Mouse (Mus musculus) ovary, postnatal 36 days (tissue): ENCODE measurements around the gene Hoxb4.

Experiments
- DNase-seq: peaks from one replicate; pipeline ENCODE4 v3.0.0; 2022; ENCODE audit warnings: low spot score, mixed read lengths

The Hoxb4 gene

DNA sequence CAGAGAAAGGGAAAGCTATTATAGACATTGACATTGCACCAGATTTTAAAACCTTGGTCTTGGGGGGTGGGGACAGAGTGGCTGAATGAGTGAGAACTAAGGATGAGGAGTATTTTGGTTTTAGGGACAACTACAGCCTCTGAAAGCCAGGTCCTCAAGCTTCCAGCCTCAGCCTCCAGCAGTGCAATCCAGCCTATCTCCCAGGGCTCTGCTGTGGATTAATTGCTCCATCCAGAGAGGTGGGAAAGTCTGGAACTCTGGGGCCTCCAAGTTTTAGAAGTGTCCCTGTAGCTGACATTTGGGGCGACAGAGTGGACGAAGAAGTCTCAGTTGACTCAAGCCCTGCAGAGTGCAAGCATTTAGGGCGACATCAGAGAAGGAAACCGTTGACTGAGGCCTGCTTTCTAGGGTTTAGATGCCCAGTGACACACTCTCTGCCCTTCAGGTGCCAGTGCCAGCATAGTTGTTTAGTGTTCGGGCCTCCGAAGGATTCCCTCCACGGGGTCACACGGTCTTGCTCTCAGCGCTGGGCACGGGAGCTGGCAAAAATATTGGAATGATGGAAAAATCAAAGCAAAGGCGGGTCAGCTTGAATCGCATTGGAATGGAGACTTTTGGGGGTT lies 4.2 kb upstream of the Hoxb4 start:
- no peak for DNase-seq

DNA sequence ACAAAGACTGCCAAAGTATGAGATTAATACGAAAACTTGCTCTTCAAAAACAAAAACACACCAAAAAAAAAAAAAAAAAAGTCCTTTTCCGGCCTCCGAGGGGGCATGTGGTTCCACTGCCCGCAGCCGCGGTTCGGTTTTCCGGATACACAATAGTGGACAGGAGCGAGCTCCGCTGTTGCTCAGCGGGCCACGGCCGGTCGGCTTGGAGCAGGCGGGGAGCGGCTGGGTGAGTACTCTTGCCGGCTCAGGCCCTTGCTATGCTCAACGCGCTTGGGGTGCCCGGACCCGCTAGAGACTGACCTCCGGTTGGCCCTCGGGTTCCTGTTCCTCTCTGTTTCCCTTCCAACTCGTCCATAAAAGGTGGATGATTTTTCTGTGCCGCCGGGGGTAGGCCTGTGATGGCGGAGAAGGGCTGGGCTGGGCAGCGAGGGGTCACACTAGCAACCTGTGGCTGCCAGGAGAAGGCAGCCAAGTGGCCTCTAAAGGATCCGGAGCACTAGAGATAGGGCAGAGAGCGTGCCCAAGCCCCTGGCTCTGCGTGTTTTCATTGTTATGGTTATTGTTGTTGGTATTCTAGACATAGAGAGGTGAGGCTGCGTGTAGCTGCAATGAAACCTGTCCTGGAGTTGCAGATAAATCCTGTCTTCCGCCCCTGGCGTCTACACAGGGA lies 3.3 kb upstream of the Hoxb4 start:
- no peak for DNase-seq

DNA sequence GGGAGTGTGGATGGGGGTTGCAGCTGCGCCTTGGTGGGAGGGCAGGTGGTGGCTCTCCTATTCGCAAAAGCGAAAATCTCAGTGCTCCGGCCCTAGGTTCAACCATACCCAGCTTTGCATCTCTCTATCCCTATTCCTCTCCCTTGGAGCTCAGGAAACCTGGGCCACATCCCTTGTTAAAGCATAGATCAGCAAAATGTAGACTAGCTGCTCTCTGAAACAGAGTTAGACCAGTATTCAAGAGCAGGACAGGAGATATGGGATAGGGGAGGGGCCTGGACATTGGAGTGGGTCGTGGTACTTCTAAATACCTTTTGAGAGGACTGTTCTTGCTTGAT lies 2.8 kb upstream of the Hoxb4 start:
- no peak for DNase-seq

DNA sequence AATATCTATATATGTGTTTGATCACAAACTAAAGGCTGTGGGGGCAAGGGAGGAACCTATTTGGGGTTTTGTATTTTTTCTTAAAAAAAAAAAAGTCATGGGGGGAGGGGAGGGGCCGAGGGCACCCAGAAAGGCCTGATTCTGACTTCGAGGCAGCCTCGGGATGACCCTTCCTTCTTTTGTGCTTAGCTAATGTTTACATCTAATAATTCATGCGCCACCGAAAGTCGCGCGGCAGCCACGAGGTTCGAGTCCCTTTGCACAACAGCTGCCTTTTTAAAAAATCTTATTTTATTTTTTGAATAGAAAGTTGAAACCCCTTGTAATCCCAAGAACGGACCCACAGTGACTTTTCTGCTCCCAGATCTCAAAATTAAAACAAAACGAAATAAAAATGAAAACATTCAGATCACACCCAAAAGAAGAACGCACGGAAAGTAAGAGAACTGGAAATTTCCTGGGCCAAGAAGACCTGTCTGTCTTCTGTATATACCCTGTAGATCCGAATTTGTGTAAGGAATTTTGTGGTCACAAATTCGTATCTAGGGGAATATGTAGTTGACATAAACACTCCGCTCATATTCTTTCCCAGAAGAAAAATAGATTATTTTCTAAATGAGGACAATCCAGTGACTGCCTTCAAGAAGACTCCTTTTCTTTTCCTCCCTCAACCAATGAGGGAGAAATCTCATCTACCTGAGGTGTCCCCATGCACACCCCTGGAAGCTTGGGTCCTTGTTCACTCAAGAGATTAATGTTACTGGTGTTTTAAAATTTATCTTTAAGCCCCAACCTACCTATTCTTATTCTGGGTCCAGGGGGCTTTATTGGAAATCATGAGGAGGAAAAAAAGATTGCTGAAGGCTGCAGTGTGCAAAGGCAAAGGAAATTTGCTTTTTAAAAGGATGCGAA lies 1.1 kb upstream of the Hoxb4 start:
- no peak for DNase-seq

DNA sequence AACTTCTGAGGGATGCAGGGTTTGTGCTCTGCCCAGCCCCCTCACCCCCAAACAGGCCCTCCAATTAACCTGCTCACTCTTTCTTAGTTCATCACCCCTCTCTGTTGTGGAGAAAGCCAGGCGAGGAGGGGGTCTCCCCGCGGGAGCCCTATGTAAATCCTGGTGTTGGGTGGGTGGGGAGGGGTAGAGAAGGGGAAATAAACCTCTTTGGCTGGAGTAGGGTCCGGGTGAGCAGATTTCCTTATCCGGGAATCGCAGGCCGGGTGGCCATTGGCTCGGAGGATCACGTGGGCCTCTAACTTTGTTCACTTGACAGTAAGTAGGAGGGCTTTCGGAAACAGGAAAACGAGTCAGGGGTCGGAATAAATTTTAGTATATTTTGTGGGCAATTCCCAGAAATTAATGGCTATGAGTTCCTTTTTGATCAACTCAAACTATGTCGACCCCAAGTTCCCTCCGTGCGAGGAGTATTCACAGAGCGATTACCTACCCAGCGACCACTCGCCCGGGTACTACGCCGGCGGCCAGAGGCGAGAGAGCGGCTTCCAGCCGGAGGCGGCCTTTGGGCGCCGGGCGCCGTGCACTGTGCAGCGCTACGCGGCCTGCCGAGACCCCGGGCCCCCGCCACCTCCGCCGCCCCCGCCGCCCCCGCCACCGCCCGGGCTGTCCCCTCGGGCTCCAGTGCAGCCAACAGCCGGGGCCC lies 452 bp downstream of the Hoxb4 start:
- DNase-seq, result peak; percentile 55

DNA sequence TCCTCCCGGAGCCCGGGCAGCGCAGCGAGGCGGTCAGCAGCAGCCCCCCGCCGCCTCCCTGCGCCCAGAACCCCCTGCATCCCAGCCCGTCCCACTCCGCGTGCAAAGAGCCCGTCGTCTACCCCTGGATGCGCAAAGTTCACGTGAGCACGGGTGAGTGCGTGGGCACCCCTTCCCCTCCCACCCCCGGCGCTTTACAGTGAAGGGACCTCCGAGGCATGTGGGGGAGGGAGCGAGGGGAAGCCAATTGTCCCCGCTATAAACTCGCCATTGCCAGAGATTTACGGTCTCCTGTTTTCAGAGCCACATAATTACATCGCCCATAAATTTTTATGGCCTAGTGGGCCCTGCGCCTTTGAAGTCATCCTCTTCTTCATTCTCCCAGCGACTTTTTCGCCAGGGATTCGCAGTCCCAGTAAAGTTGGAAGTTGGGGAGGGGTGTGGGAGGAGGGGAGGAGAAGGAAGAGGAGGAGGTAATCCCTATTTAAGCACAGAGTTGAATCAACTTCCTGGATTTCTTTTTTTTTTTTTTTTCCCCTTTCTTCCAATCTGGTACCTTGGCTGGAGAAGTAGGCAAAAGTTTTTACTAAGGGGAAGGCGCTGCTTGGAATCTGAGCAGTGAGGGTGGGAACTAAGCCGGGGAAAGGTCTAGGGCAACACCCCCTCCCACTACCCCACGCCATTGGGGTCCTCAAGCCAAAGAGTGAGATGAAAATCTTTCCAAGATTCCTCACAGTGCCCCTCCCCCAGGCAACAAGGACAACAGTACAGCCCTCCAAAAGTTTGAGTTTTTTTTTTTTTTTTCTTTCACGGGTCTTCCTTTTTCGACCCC lies 1.2 kb downstream of the Hoxb4 start:
- no peak for DNase-seq

DNA sequence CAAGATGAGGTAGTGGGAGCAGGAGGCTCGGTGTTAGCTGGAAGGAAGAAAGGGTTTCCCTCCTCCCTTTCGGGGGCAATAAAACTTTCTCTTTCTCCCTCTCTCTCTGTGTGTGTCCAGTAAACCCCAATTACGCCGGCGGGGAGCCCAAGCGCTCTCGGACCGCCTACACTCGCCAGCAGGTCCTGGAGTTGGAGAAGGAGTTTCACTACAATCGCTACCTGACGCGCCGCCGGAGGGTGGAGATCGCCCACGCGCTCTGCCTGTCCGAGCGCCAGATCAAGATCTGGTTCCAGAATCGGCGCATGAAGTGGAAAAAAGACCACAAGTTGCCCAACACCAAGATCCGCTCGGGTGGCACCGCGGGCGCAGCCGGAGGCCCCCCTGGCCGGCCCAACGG lies 1.8 kb downstream of the Hoxb4 start:
- no peak for DNase-seq

DNA sequence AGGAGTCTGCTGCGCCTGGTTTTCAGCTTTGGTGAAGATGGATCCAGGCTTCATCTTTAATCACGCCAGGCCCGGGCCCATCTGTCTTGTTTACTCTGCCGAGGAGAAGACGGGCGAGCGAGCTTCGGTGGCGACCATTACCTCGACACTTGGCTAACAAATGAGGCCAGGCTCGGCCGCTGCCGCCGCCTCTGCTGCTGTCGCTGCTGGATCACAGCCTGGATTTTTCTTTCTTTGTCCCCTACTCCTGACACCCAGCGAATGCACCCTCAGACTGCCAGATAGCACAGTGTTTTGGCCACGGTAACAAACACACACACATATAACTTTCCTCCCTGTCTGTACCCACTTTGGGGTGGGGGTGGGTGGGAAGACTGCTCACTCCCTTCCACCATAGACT lies 2.6 kb downstream of the Hoxb4 start:
- no peak for DNase-seq

DNA sequence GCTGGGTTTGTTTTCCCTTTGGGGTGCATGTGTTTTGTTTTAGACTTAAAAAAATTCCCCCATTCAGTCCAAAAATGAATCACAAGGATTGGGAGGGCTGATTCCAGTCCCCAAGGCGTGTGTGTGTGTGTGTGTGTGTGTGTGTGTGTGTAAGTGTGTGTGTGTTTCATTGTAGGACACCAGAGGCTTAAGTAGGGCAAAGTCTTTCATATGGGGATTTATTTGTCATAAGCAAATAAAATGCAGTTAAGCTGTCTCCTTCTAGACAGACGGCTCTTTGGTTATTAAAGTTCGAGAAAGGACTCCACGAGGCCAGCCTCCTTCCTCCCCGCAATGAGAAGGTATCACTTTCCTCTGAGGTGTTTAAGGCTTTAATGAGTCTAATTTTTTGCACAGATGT lies 3.8 kb downstream of the Hoxb4 start:
- no peak for DNase-seq

DNA sequence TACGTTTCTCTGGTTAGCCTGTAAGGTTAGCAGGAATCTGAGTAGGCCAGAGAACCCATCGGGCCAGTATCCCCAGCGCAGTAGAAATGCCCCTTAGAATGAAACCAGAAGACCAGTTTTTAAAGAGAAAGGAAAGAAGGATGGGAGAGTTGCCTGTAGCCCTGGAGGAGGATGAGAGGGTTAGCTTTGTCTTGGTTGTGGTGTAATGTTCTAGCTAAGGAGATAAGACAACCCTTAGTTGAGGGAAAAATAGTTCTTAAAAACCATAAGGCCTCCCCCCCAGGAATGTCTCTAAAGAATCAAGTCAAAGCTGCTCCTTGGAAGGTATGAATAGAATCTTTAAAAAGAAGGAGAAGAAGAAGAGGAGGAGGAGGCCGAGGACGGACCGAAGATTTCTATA lies 4.7 kb downstream of the Hoxb4 start:
- DNase-seq, result no peak

DNA sequence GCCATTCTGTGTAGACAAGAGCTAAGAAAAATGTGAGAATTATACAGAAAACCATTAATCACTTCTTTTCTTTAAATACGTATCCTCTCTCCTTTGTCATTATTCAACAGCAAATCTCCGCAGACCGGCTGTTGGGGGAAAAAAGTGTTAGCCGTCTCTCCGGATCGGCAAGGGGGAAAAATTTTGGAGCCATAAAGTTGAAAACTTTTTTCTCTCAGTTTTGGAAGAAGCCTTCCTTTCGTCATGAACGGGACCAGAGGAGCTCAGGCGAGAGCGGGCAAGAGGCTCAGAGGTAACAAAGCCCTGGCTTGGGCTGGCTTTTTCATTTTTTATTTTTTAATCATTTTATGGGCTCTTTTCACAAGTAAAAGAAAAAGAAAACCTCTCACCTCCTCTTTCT lies 5.1 kb downstream of the Hoxb4 start, which contains the start of gene Hoxb3:
Hoxb3 (plus strand) TSS at position 173 of the 400 bp plus-strand sequence.
- no peak for DNase-seq

DNA sequence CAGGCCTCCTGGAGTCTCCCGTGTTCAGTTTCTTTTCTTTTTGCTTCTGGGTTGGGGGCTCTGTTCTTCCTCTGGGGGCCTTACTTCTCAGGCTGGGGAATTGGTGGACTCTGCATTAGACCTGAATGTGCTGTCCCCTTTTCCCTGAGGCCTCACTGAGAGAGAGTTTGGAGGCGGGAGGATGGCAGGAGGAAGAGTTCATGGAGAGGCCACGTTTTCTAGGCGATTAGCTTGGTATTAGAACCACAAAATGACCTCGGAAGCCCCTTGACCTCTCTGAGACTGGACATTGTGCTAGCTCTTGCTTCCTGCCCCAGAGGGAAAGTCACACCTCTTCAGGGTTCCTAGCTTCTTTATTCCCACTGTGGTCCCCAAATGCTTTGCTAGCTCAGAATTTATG lies 6.1 kb downstream of the Hoxb4 start:
- no peak for DNase-seq

DNA sequence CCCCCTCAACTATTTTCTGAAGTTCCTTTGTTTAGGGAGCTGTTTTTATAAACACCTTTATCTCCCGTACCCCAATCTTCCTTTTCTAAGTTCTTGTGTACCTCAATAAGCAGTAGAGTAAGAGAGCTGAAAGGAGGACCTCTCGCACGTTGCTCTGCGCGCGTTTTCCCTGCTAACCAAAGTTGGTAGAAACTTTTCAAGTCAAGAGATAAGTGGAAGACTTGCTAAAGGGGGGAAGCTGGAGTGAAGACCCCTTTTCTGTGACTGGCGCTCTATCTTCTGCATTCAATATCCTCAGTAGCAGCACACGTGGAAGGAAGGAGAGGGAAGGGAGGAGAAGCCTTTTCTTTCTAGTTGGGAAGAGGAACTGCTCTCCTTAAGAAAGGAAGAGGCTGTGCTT lies 6.9 kb downstream of the Hoxb4 start:
- no peak for DNase-seq

DNA sequence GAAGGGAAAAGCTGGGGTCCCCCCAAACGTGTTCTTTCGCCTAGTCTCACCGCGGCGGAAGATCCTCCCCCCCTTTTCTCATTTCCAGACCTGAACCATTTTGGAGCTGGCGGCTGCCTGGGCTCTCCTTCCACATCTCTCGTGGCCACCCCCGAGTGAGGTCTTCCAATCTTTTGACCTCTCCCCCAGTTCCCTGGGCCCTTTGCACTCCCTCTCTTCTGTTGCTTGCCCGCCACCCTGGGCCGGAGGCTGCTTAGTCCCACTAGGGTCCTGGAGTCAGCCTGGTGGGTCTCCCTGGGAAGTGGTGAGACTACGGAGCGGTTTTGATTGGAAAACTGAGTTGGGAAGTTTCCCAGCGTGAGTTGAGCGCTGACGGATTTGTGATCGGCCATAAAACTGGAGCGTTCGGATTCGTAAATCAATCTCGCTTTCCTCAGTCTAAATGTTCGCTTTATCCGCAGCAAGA lies 7.7 kb downstream of the Hoxb4 start:
- DNase-seq, result no peak

DNA sequence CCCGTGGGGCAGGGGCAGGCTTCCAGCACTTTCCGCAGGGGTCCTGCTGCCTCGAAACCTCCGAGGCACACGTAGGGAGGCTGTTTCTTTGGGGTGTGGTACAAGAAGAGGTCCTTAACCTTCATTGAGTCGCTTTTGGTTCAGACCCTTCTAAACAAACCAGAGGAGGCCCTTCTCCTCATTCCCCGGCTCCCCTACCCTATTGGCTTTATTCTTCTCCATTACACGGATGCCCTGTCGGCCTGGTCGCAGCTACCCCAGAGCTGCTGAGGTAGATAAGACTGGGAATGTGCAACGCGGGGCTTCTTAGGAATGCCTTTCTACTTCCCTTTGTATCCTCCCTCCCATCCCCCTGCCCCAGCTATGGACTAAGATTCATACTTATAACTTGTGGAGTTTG lies 8.6 kb downstream of the Hoxb4 start:
- no peak for DNase-seq

DNA sequence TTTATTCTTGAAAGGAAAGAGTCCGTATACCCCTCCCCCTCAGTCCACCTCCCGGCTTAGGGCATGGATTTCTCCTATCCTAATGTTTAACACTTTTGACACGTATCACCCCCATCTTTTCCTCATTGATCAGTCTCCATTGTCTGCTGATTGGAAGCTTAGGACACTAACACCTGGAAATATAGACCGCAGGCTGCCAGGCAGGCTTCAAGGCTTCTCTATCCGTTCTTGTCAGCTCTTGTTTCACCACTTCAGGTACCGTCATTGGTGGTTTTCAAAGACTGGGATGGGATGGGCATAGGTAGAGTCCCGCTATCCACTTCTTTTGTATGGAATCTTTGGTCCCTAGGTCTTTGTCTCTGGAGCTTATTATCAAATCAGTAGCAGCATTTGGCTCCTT lies 9.1 kb downstream of the Hoxb4 start:
- DNase-seq, result no peak

DNA sequence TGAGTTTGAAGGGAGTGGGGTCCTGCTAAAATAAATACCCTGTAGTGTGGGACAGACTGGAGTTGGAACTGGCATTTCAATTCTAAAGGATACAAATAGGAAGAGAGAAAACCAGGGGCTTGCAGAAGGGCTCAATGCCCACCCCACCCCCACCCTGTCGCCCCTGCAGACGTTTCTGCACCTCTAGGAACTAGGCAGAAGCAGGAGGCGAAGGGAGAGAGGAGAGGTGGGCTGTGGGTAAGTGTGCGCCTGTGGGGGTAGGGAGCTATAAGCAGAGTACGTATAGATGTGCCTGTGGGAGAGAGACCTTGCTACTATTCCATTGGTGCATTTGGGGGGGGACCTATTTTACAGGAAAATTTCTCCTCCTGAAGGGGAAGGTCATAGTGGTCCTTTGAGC lies 9.7 kb downstream of the Hoxb4 start:
- DNase-seq, result no peak

DNA sequence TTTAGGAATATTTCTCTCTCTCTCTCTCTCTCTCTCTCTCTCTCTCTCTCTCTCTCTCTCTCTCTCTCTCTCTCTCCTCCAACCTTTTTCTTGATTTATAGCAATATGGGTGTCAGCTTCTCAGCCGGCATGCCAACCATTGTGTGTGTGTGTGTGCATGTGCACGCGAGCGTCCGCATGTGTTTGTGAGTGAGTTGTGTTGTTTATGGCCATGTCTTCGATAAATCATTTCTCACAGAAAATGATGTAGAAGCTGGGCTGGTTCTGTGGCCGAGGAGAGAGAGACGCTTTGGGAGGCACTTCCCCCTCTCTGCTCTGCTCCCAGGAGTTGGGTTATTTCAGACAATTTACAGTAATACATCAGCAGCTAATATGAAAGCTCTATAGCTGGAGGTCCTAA lies 10.5 kb downstream of the Hoxb4 start:
- DNase-seq, result no peak

DNA sequence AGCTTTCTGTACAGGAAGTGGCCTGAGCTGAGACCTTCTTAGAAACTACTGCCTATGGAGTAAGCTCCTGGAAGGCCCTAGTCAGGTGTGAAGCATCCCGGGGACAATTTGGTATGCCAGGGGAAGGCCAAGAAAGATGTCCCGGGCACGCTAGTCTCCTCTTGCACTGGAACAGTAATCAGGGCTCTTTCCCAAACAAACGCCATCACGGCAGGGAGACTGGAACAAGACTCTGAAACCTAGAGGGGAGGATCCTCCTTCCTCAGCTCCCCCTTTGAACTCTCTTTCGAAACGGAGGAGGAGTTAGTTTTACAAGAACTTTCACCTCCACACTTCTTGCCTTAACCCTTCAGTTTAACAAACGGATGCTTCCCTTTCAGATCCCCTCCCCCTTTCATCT lies 14.0 kb downstream of the Hoxb4 start:
- no peak for DNase-seq

DNA sequence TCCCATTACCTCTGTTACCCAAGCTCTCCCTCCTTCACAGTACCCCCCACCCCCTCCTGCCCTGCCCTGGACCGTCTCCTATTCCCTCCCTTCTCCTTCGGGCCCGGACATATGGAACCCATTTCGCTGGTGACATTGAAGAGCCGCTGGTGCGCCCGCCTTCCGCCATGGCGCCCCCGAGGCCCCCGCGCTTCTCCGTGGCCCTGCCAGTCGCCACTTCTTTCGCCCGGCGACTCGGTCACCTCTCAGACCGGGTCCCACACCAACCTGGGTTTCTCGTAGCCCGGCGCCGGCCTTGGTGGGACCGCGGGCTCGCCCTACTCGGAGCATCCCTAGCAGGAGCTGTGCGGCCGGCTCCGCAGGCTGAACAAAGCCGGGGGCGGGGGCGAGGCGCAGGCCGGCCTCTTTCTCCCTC lies 14.6 kb downstream of the Hoxb4 start:
- DNase-seq, result no peak

DNA sequence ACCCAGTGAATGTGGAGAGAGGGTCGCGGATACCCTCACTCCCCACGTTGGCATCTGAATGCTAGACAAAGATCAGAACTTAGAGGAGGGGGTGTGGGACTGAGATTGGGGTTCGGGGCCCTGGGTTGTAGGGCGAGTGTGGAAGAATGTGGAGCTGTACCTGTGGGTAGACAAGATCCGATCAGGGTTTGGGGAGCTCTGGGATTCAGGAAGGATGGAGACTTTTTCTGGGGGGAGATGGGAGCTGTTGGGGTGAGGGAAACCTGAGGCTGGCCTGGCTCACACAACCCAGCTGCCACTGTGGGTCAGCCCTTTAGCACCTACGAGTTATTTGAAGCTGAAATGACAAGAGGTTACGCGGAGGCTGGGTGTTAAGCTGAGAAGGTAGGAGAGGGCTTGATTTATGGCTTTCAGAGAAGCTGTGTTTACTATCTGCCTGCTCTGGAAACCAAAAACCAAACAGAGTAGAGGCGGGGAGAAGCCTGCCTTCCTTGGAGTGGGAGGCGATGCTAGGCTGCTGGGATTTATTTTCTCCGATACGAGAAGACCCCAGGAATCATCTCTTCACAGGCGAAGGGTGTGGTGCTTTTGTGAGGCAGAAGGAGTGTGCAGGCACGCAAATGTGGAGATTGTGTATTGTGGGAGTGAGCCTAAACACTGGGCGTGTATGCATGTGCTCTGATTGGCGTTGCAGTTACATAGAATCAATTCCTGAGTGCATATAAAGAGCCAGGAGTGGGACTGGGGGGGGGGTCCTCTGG lies 15.4 kb downstream of the Hoxb4 start:
- no peak for DNase-seq
